Mouse (Mus musculus) bone marrow macrophage, adult 2 months (primary cell): ENCODE data around the gene Pcp4.

Experiments used
- CTCF ChIP-seq: IDR thresholded peaks from 2 replicates; pipeline ENCODE4 v1.5.1; 2012; ENCODE audit warnings: low read depth, mild to moderate bottlenecking, low read length, moderate library complexity
- POLR2A ChIP-seq: IDR thresholded peaks from 2 replicates; pipeline ENCODE4 v1.6.1; 2012; ENCODE audit warnings: mild to moderate bottlenecking, low read depth, low read length, borderline replicate concordance

DNA sequence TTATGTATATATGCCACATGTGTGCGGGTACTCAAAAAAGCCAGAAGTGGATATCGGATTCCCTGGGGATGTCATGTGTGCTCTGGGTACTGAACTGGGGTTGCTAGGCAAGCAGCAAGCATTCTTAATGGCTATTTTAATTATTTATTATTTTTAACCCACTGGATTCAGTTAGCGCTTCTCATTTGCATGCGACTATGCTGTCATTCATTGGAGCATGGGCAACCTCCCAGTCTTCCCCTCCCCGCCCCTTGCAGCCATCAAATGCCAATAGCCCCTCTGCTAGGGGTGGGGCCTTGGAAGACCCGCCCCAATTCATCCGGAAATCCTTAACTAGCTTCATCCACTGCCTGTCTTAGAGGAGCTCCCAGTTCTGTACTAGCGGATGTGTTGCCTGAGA is 26.5 kb upstream of the Pcp4 start:
- no peak for TF ChIP-seq CTCF
- TF ChIP-seq POLR2A, result no peak
